Mouse (Mus musculus) E14TG2a.4 (cell line): ENCODE results near the gene Pdlim1.

Experiments
- H3K27me3 ChIP-seq: 2 replicates; pipeline ENCODE4 v1.6.1; 2014; ENCODE audit warnings: low read length, control low read depth; ENCODE audit not compliant: insufficient read depth
- H3K36me3 ChIP-seq: 2 replicates; pipeline ENCODE4 v1.6.1; 2014; ENCODE audit warnings: low read length, control low read depth; ENCODE audit not compliant: insufficient read depth
- H3K4me1 ChIP-seq: replicated peaks from 2 replicates; pipeline ENCODE4 v1.6.1; 2014; ENCODE audit warnings: low read depth, low read length, control low read depth
- H3K4me3 ChIP-seq: replicated peaks from 2 replicates; pipeline ENCODE4 v1.5.1; 2014; ENCODE audit warnings: mild to moderate bottlenecking, low read length
- H3K9me3 ChIP-seq: 2 replicates; pipeline ENCODE4 v1.6.1; 2014; ENCODE audit warnings: low read length, control low read depth
- CTCF ChIP-seq: conservative IDR thresholded peaks from 2 replicates; pipeline ENCODE4 v1.5.1; 2014; ENCODE audit warnings: low read length
- NANOG ChIP-seq: IDR thresholded peaks from 2 replicates; pipeline ENCODE4 v1.6.1; 2014; ENCODE audit warnings: borderline replicate concordance, low read length, mixed read lengths
- POU5F1 ChIP-seq: IDR thresholded peaks from 2 replicates; pipeline ENCODE4 v1.6.1; 2014; ENCODE audit warnings: low read length, borderline replicate concordance

Gene Pdlim1

GRCm38 (mm10) chr19:40259485-40259884, 12.2 kb downstream of the Pdlim1 start:
- no peak for TF ChIP-seq CTCF
- TF ChIP-seq NANOG: no peak
- no peak for TF ChIP-seq POU5F1
- H3K4me3 ChIP-seq: no peak overlapping the region
- peaks cover 13% of the 10 kb centered on the region for H3K36me3 ChIP-seq
- H3K27me3 ChIP-seq: no peaks in the 10 kb centered on the region
- H3K9me3 ChIP-seq: peaks cover 6% of the 10 kb centered on the region; the same call in 1 of the 2 replicates
- H3K4me1 ChIP-seq: peaks cover 36% of the 10 kb centered on the region

DNA sequence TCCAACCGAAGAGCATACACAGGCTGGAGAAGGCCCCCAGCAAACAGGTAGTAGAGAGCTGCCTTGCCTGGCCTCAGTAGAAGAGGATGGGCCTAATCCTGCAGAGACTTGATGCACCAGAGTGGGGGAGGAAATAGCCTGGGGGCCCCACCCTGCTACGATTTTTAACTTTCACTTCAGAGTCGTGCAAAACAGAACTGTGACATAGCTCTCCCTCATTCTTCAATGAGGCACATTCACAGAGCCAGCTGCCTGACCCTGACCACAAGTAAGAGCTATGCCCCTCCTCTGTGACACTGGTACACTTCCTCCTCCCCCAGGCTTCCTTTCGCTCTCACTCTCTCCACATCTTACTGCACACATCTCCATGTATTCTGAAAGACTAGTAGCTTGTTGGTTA, 14.2 kb downstream of the Pdlim1 start:
- no peaks in the 10 kb centered on the region for H3K27me3 ChIP-seq
- no peak overlapping the region for H3K4me3 ChIP-seq
- H3K4me1 ChIP-seq: peaks cover 51% of the 10 kb centered on the region
- TF ChIP-seq CTCF (no peak), NANOG (no peak), POU5F1 (no peak)
- H3K36me3 ChIP-seq: peaks cover 15% of the 10 kb centered on the region
- peaks cover 6% of the 10 kb centered on the region; the same call in 1 of the 2 replicates for H3K9me3 ChIP-seq

DNA sequence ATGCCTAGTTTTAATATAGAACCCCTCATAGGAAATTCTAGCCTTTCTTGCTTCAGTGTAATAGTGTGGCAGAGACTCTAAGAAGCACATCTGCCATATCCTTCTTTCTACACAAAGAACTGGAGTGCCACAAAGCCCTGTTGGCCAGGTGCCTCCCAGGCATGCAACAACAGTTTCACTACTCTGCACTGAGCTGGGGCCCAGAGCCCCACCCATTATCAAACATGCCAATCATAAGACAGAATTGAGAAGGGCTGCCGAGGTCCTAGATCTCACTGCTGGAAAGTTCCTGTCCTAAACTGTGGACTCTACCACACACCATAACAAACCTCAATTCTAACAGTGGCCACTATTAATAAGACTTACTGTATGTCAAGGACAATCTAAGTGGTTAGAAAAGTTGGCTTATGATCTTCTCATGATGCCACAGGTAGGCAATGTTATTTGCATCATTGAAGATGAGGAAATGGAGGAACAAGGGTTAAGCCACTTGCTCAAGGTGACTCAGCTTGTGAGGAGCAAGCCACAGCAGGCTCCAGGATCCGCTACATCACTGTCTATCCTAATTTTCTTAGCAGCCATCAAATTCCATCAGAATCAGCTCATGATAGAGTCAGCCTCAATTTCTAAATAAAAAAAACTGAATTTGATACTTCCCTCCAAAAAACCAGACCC, 15.1 kb downstream of the Pdlim1 start:
- TF ChIP-seq POU5F1: no peak
- Histone ChIP-seq H3K4me3 (no peak overlapping the region), H3K36me3 (peaks cover 23% of the 10 kb centered on the region), H3K4me1 (peaks cover 45% of the 10 kb centered on the region), H3K9me3 (peaks cover 6% of the 10 kb centered on the region; the same call in 1 of the 2 replicates), H3K27me3 (no peaks in the 10 kb centered on the region)

DNA sequence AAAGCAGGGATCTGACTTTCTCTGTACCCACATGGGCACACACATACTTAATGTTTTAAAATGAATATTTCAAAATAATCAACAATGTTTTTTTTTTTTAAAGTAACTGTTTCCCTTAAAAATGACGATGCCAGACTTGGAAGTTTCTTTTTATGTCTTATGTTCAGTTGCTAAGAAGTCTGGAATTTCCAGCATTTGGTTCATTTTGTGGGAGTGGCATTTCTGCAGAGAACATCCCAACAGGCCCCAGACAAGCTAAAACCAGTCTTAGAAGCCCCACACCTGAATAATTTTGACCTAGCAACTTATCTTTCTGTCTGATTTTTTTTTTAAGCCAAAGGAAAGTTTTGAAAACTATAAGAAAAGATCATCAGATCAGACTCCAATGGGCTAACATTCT, 16.1 kb downstream of the Pdlim1 start:
- H3K4me3 ChIP-seq: no peak overlapping the region
- peaks cover 37% of the 10 kb centered on the region for H3K4me1 ChIP-seq
- H3K27me3 ChIP-seq: no peaks in the 10 kb centered on the region
- H3K9me3 ChIP-seq: peaks cover 6% of the 10 kb centered on the region; the same call in 1 of the 2 replicates
- TF ChIP-seq POU5F1 (no peak), CTCF (no peak), NANOG (no peak)
- peaks cover 33% of the 10 kb centered on the region for H3K36me3 ChIP-seq

GRCm38 (mm10) chr19:40254741-40255140, 16.9 kb downstream of the Pdlim1 start:
- peaks cover 31% of the 10 kb centered on the region for H3K4me1 ChIP-seq
- H3K27me3 ChIP-seq: no peaks in the 10 kb centered on the region
- TF ChIP-seq POU5F1: no peak
- no peak for TF ChIP-seq CTCF
- no peak for TF ChIP-seq NANOG
- H3K4me3 ChIP-seq: no peak overlapping the region
- H3K9me3 ChIP-seq: peaks cover 6% of the 10 kb centered on the region; the same call in 1 of the 2 replicates
- H3K36me3 ChIP-seq: peaks cover 35% of the 10 kb centered on the region

- H3K27me3 ChIP-seq: no peaks in the 10 kb centered on the region
- H3K4me1 ChIP-seq: peaks cover 35% of the 10 kb centered on the region
- TF ChIP-seq CTCF: no peak
- TF ChIP-seq NANOG: no peak
- TF ChIP-seq POU5F1: no peak
- H3K36me3 ChIP-seq: peaks cover 43% of the 10 kb centered on the region
- H3K9me3 ChIP-seq: peaks cover 4% of the 10 kb centered on the region; the same call in 1 of the 2 replicates
- no peak overlapping the region for H3K4me3 ChIP-seq
Measured at GRCm38 (mm10) chr19:40253768-40254167, 17.9 kb downstream of the Pdlim1 start.

GRCm38 (mm10) chr19:40251115-40251514, 20.5 kb downstream of the Pdlim1 start:
- Histone ChIP-seq H3K4me3 (no peak overlapping the region), H3K9me3 (no peaks in the 10 kb centered on the region), H3K36me3 (peaks cover 48% of the 10 kb centered on the region), H3K4me1 (peaks cover 23% of the 10 kb centered on the region), H3K27me3 (no peaks in the 10 kb centered on the region)
- no peak for TF ChIP-seq NANOG
- TF ChIP-seq POU5F1: no peak
- no peak for TF ChIP-seq CTCF

DNA sequence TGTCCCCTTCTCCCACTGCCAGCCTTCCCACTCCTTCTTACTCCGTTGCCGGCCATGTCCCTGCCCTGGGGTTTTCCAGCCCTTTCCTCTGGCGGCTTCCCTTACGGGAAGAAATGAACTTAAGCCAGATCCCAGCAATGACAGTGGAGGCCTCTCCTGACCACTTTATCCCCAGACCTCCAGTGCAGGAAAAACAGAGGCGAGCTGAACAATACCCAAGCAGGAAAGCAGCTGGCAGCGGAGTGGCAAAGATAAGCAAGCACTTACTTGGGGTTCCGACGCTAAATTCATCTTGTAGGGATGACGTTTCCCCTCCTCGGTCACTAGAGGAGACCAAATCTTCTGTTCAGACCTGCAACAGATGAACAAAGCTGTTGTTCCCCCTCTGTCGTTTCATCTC, 22.3 kb downstream of the Pdlim1 start:
- no peaks in the 10 kb centered on the region for H3K27me3 ChIP-seq
- no peak overlapping the region for H3K4me3 ChIP-seq
- H3K36me3 ChIP-seq: peaks cover 48% of the 10 kb centered on the region
- TF ChIP-seq NANOG (no peak), POU5F1 (no peak)
- H3K9me3 ChIP-seq: no peaks in the 10 kb centered on the region
- peaks cover 17% of the 10 kb centered on the region for H3K4me1 ChIP-seq

DNA sequence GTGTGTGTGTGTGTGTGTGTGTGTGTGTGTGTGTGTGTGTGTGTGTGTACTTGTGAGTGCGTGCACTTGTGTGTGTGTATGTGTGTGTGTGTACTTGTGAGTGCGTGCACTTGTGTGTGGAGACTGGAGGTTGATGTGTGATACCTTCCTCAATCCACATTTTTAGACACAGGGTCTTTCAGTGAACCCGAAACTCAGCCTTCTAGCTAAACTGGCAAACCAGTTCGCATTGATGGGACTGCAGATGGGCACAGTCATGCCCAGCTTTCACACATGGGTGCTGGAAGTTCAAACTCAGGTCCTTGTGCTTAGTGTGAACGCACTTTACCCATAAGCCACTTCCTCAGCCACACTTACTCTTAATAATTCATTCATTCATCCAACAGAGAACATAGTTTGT, 23.2 kb downstream of the Pdlim1 start:
- H3K4me1 ChIP-seq: peaks cover 9% of the 10 kb centered on the region
- no peak for TF ChIP-seq CTCF
- no peak for TF ChIP-seq NANOG
- TF ChIP-seq POU5F1: no peak
- H3K36me3 ChIP-seq: peaks cover 49% of the 10 kb centered on the region
- no peak overlapping the region for H3K4me3 ChIP-seq
- no peaks in the 10 kb centered on the region for H3K9me3 ChIP-seq
- H3K27me3 ChIP-seq: no peaks in the 10 kb centered on the region
